Mouse (Mus musculus) C2C12 (cell line): Measurements from ENCODE around the gene Mphosph6. TPM values are rescaled to one million over a fixed set of nuclear protein-coding genes. Genes with fewer than 3 reads are reported as not detected.

ENCODE experiments used
- H3K27me3 ChIP-seq: one replicate; pipeline ENCODE4 v1.6.1; 2011; ENCODE audit not compliant: control insufficient read depth, insufficient read depth, insufficient read length
- H3K36me3 ChIP-seq: one replicate; pipeline ENCODE4 v1.6.1; 2011; ENCODE audit not compliant: control insufficient read depth, insufficient read depth
- H3K4me3 ChIP-seq: one replicate; pipeline ENCODE4 v1.5.1; 2011; ENCODE audit warnings: mild to moderate bottlenecking, control low read depth; ENCODE audit not compliant: poor library complexity, insufficient read depth, severe bottlenecking
- H3K79me2 ChIP-seq: one replicate; pipeline ENCODE4 v1.6.1; 2011; ENCODE audit not compliant: control insufficient read depth, insufficient read depth
- H3K79me3 ChIP-seq: one replicate; pipeline ENCODE4 v1.6.1; 2011; ENCODE audit warnings: low read depth, control low read depth
- H3ac ChIP-seq: one replicate; pipeline ENCODE3; 2011; ENCODE audit warnings: low read depth; ENCODE audit not compliant: control insufficient read depth, insufficient read length
- CEBPB ChIP-seq: IDR thresholded peaks from one replicate; pipeline ENCODE4 v1.6.1; 2011; ENCODE audit warnings: low read depth, mild to moderate bottlenecking, control low read depth, moderate library complexity
- CTCF ChIP-seq: IDR thresholded peaks from one replicate; pipeline ENCODE4 v1.5.1; 2011; ENCODE audit not compliant: control insufficient read depth, insufficient read depth, insufficient read length
- FOSL1 ChIP-seq: IDR thresholded peaks from one replicate; pipeline ENCODE4 v1.8.0; 2011; ENCODE audit warnings: mild to moderate bottlenecking, low read length; ENCODE audit not compliant: poor library complexity, insufficient read depth, severe bottlenecking
- MAX ChIP-seq: IDR thresholded peaks from one replicate; pipeline ENCODE4 v1.6.1; 2011; ENCODE audit warnings: mild to moderate bottlenecking, control low read depth
- MYOD1 ChIP-seq: IDR thresholded peaks from one replicate; pipeline ENCODE4 v1.6.1; 2011; ENCODE audit warnings: low read depth; ENCODE audit not compliant: control insufficient read depth, insufficient read length
- MYOG ChIP-seq: IDR thresholded peaks from one replicate; pipeline ENCODE4 v1.6.1; 2011; ENCODE audit not compliant: control insufficient read depth, insufficient read length; ENCODE audit errors: extremely low read depth
- USF1 ChIP-seq: IDR thresholded peaks from one replicate; pipeline ENCODE4 v1.6.1; 2011; ENCODE audit warnings: low read depth, mild to moderate bottlenecking, control low read depth, moderate library complexity
- polyA plus RNA-seq: library from polyadenylated mRNA; unstranded; fragments of >200 nt; fragmentation: generic; extraction: Trizol; gene quantifications from one replicate; pipeline ENCODE4 v1.2.1, GENCODE M21; 2012; ENCODE audit warnings: missing spikeins

The Mphosph6 gene
- polyA plus RNA-seq, 1 experiment, result 20.5 TPM

GRCm38 (mm10) chr8:117775626-117776025 is 26.1 kb downstream of the Mphosph6 start:
- no peak for TF ChIP-seq MYOD1
- TF ChIP-seq MYOG, result no peak
- TF ChIP-seq CTCF, result no peak
- TF ChIP-seq FOSL1, result no peak
- H3K4me3 ChIP-seq, result no peak overlapping the region

GRCm38 (mm10) chr8:117772597-117772996 is 29.1 kb downstream of the Mphosph6 start:
- no peaks in the 10 kb centered on the region for H3K27me3 ChIP-seq
- no peaks in the 10 kb centered on the region for H3K36me3 ChIP-seq
- no peak overlapping the region for H3K4me3 ChIP-seq
- no peaks in the 10 kb centered on the region for H3K79me2 ChIP-seq
- H3ac ChIP-seq, result no peak overlapping the region
- H3K79me3 ChIP-seq, result no peaks in the 10 kb centered on the region
- TF ChIP-seq USF1 (no peak), CEBPB (no peak), MYOG (no peak), MAX (no peak), MYOD1 (no peak), FOSL1 (no peak), CTCF (no peak)

More at GRCm38 (mm10) chr8:117775626-117776025, 26.1 kb downstream of the Mphosph6 start:
- H3K27me3 ChIP-seq, result no peaks in the 10 kb centered on the region
- H3K79me3 ChIP-seq, result no peaks in the 10 kb centered on the region
- no peaks in the 10 kb centered on the region for H3K36me3 ChIP-seq
- no peaks in the 10 kb centered on the region for H3K79me2 ChIP-seq
- H3ac ChIP-seq, result no peak overlapping the region

- H3K79me3 ChIP-seq, result no peaks in the 10 kb centered on the region
- H3K27me3 ChIP-seq, result no peaks in the 10 kb centered on the region
- H3K36me3 ChIP-seq, result no peaks in the 10 kb centered on the region
- TF ChIP-seq CTCF (no peak), MYOG (no peak), USF1 (no peak), FOSL1 (no peak), MAX (no peak), MYOD1 (no peak), CEBPB (no peak)
- no peak overlapping the region for H3K4me3 ChIP-seq
- H3K79me2 ChIP-seq, result no peaks in the 10 kb centered on the region
- no peak overlapping the region for H3ac ChIP-seq
These were observed 29.6 kb downstream of the Mphosph6 start for GRCm38 (mm10) chr8:117772126-117772525.

GRCm38 (mm10) chr8:117771115-117771836 is 30.5 kb downstream of the Mphosph6 start:
- TF ChIP-seq CEBPB (no peak), CTCF (no peak), MAX (no peak), MYOG (no peak), USF1 (no peak), FOSL1 (no peak), MYOD1 (no peak)
- H3K79me3 ChIP-seq, result no peaks in the 10 kb centered on the region
- no peak overlapping the region for H3ac ChIP-seq
- no peaks in the 10 kb centered on the region for H3K36me3 ChIP-seq
- no peaks in the 10 kb centered on the region for H3K79me2 ChIP-seq
- no peak overlapping the region for H3K4me3 ChIP-seq
- H3K27me3 ChIP-seq, result no peaks in the 10 kb centered on the region

- H3K27me3 ChIP-seq, result no peaks in the 10 kb centered on the region
- no peak for TF ChIP-seq MAX
- no peak for TF ChIP-seq MYOG
- TF ChIP-seq CEBPB, result no peak
- H3K79me2 ChIP-seq, result no peaks in the 10 kb centered on the region
- no peaks in the 10 kb centered on the region for H3K36me3 ChIP-seq
- H3K79me3 ChIP-seq, result no peaks in the 10 kb centered on the region
- H3ac ChIP-seq, result no peak overlapping the region
- no peak overlapping the region for H3K4me3 ChIP-seq
These were observed 32.8 kb downstream of the Mphosph6 start for GRCm38 (mm10) chr8:117768971-117769370.

GRCm38 (mm10) chr8:117765947-117766346 is 35.8 kb downstream of the Mphosph6 start:
- Histone ChIP-seq H3K79me3 (no peaks in the 10 kb centered on the region), H3K4me3 (no peak overlapping the region), H3K36me3 (no peaks in the 10 kb centered on the region), H3ac (no peak overlapping the region), H3K27me3 (no peaks in the 10 kb centered on the region), H3K79me2 (no peaks in the 10 kb centered on the region)
- TF ChIP-seq CTCF (no peak), USF1 (no peak), FOSL1 (no peak), CEBPB (no peak), MYOG (no peak), MYOD1 (no peak), MAX (no peak)
